Mouse (Mus musculus) R1 (cell line): ENCODE data around the gene Mtus2.

Source experiments
- DNase-seq: peaks from one replicate; pipeline ENCODE4 v3.0.0-alpha.2; 2018; ENCODE audit warnings: low read depth, low spot score

The Mtus2 gene

DNA sequence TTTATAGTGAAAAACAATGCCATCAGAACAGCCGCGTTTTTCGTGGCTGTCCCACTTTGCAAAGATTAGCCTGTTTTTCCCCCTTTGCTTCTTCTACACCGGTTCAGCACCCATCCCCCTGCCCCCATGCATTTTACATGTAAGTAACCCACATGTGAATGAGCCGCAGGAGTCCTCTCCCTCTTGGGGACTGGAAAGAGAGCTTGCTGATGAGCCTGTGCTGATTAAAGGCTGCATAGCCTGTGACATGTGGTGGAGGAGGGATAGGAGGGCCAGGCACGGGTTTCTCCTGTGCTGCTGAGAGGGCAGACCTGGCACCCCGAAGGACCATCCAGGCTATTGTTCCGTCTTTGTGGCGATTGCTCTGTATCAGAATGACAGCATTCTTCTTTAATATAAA, 151.2 kb downstream of the Mtus2 start:
- no peak for DNase-seq

GRCm38 (mm10) chr5:148115207-148115817, 158.2 kb downstream of the Mtus2 start:
- DNase-seq, result no peak

DNA sequence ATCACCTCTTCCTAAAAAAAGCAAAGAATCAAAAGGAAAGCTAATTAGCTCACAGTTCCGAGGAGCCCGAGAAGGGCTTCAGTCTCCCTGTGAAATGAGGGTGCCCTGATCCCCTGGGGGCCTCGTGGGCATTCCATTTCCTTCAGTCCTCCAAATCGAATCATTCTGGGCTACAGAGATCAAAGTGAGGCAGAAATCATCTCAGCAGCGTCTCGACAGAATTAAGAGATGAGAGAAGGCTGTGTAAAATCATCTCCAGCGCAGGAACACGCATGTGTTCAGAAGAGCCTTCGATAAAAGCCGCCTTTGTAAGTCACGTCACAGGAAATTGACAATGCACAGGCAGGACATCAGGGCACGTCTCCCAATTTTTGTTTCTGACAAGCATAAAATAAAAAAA, 167.2 kb downstream of the Mtus2 start:
- no peak for DNase-seq

DNA sequence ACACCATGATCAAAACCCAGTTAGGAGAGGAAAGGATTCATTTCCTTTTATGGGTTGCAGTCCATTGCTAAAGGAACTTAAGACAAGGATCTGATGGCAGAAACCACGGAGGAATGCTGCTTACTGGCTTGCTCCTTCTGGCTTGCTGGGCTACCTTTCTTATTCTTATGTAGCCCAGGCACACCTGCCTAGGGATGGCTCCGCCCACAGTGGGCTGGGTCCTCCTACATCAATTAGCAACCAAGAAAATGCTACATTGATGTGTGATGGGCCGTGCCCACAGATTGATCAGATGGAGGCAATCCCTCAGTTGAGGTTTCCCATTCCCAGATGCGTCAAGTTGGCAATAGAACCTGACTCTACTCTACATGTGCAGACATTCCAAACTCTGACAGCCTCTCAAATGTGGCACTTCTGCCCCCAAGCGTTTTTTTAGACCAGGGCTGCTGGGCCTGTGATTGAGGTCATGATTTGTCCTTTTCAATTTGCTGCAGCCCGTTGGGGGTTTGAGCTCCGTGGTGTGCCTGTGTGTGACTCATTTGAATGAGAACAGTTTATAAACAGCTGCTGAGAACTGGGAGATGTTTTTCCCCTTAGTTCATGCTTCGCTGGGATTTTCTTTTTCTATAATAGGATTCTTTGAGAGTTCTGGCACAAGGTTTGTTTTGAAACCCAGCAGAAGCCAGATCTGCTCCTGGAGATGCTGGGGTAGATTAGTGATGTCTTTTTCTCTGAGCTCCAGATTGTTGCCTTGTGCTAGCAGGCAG, 173.8 kb downstream of the Mtus2 start:
- peak; percentile 92 for DNase-seq

GRCm38 (mm10) chr5:148131458-148132131, 174.5 kb downstream of the Mtus2 start:
- no peak for DNase-seq

GRCm38 (mm10) chr5:148133448-148134060, 176.4 kb downstream of the Mtus2 start:
- no peak for DNase-seq

DNA sequence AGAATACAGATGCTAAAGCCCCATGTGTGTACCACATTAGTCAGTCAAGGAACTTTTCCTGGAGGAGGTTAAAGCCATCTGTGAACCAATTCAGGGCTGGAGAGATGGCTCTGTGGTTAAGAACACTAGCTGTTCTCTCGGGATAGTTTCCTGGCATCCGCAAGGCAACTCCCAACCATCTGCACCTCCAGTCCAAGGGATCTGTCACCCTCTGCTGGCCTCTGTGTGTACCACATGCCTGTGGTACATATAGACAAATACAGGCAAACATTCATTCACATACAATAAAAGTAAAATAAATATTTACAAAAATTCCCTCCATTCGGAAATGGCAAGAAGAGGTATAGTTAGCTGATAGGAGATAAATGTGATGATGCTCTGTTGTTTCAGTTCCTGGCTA, 184.5 kb downstream of the Mtus2 start:
- peak; percentile 62 for DNase-seq

GRCm38 (mm10) chr5:148146200-148146823, 189.2 kb downstream of the Mtus2 start:
- no peak for DNase-seq

GRCm38 (mm10) chr5:148151894-148152599, 194.9 kb downstream of the Mtus2 start:
- no peak for DNase-seq

GRCm38 (mm10) chr5:148152600-148153402, 195.7 kb downstream of the Mtus2 start:
- no peak for DNase-seq

DNA sequence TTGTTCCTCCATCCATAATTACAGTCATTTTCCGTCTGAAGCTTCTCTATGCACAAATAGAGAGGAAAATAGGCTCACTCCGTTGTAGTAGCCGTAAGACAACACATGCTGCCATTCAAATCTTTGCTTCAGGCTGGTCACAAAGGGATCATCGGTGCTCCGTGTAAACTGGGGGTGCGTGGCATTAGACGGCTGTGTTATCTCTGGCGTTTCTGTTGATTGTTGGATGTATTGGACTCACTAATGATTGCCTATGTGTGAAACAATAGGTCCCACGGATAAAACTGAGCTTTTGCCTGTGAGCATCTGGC, 196.2 kb downstream of the Mtus2 start:
- DNase-seq, result no peak

DNA sequence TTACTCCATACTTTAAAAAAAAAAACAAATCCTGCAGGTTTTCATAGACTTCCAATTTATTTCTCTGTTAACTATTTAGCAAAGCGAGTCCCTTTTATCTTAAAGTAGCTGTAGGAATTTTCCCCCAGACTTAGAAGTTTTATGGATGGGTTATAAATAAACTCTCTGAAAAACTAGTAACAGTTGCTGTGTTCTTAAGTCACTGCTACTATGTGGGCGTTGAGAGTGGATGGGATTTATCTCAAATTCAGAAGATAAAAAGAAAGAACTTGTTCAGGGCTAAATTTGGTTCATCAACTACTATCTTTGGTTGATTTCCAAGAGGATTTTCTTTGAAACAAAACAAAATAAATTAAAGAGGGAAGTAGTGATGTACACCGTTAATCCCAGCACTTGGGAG, 197.6 kb downstream of the Mtus2 start:
- no peak for DNase-seq

GRCm38 (mm10) chr5:148159328-148159727, 202.2 kb downstream of the Mtus2 start:
- DNase-seq, result no peak

GRCm38 (mm10) chr5:148160529-148161154, 203.5 kb downstream of the Mtus2 start:
- DNase-seq, result no peak

GRCm38 (mm10) chr5:148165111-148165510, 208.0 kb downstream of the Mtus2 start:
- DNase-seq, result no peak

DNA sequence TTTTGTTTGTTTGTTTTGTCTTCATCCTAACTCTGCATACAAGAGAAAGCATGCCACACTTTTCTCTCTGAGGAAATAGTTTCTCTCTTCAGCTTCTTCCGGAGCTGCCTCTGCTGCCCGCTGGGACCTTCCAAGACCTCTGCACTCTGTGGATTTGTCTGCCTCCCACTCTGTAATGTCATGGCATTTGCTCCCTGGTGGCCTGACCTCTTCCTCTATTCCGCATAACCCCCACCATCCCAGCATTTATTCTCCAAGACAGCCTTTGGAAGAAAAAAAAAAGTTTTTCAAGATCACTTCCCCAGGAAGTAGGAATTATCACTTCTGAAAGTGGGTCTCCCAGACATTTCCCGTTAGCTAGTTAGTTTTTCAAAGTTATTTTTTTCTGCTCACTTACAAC, 218.0 kb downstream of the Mtus2 start:
- peak; percentile 68 for DNase-seq

DNA sequence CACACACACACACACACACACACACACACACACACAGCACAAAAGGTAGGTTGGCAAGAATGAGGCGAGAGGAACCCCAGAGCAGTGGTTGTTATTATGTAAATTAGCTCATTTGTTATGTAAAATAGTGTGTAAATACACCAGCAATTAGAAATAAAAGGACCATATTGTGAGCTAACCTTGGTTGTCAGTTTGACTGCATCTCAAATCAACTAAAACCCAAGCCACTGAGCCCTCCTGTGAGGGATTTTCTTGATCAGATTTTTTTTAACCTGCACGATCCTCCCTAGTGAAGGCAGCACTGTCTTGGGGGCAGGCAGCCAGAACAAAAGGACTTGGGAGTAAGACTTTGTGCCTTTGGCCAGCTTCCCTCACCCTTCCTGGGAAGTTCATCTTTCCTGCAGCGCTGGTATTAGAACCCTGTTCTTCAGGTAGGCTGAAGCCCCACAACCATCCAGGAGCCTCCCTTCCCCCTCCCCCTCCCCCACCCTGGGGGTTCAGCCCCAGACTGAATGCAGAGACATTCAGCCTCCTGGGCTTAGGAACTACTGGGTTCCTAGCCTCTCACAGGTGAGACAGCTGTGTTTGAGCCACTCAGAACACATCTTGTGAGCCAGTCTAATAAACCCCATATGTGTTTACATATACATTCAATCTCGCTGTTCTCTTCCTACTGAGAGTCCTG, 218.8 kb downstream of the Mtus2 start:
- peak; percentile 92 for DNase-seq

- DNase-seq, result peak; percentile 77
Observed at GRCm38 (mm10) chr5:148176539-148176938, 219.4 kb downstream of the Mtus2 start.

- no peak for DNase-seq
Observed at GRCm38 (mm10) chr5:148179231-148179630, 222.1 kb downstream of the Mtus2 start.
